Mouse (Mus musculus): ENCODE data around the gene Spaca4.

Spaca4 gene

DNA sequence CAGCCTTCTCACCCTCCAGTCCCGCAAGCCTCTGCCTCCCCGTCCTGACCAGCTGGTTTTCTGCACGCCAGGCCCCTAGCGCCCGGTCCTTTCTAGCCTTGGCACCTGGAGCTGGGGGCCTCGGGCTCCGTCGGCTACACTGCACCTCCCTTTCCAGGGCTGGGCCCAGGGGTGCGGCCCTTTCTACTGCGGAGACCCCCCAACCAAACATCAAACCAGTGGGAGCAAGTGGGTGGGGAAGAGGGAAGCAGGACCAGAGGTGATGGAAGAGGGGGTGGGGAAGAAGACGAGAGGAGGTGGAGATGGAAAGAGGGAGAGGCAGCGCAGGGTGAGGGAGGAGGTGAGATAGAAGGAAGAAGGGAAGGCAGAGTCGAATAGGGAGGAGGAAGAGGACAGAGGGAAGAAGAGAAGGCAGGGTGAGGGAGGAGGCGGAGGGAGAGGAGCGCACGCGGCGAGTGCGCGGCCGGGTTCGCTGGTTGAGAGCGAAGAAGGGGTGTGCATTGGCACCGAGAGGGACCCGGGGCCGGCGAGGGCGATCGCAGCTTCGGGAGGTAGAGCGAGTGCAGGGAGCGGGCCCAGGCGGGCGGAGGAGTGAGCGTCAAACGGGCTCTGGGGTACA is 26.0 kb downstream of the Spaca4 start, which contains the start of gene Car11:
TSS of gene Car11 (plus strand) at position 321 of the 619 bp plus-strand sequence.
- no peak for DNase-seq (ENCODE audit: low spot score)

DNA sequence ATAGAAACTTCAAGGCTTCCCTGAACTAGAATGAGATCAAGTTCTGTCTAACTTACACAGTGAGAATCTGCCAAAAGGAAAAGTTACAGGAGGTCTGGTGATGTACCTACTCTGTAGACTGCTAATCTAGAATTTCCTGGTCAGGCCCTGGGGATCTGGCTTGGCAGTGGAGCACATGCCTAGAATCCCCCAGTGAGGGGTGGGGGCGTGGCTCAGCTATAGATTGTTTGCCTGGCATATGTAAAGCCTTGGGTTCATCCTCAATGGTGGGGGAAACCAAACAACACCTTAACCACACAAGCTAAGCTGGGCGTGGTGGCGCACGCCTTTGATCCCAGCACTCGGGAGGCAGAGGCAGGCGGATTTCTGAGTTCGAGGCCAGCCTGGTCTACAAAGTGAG is 27.7 kb downstream of the Spaca4 start:
- no peak for DNase-seq (ENCODE audit: low spot score)

DNA sequence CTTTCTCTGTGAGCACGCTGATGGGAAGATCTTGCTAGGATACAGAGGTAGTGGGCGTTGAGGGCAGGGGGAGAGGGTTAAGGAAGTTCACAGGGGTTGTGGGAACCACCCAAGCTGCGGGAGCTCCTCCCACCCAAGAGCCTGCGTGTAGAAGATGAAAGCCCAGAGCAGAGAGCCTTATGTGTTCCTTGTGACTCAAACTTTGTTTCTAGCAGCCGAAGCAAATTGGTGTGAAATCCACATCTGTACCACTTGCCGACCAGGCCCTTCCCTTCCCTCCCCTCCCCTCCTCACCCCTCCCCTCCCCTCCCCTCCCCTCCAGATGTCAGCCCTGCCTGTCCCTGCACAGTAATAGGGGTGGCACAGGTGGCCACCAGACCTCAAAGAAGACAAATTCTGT is 30.5 kb downstream of the Spaca4 start:
- no peak for DNase-seq (ENCODE audit: low spot score)

DNA sequence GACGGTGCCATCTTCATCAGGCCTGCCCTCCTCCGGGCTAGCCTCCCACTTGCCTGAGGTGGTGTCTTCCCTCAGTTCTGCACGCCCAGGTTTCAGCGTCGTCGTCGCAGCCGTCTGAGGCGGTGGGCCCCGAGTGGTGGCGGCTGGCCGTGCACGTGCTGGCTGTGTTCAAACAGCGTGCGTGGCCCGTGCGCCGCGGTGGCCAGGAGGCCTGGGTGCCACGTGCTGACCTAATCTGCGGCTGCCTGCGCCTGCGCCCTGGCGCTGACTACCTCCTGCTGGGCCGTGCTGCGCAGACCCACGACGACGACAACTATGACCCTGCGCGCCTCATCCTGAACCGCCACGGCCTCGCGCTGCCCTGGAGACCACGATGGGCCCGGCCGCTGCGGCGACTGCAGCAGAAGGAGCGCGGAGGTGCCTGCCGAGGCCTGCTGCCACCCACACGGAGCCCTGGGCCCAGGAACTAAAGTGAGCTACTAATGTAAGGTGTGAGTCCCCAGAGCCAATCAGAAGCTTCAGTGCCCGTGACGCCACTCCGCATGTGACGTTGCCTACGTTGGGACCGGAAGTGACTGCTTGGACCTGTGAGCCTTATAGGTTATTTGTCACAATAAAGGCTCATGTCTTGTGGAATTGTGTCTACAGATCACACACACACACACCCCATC is 31.6 kb downstream of the Spaca4 start, which contains the start of gene Sec1:
TSS of gene Sec1 (minus strand) at position 482 of the 671 bp plus-strand sequence.
- DNase-seq (ENCODE audit: low spot score), result no peak

DNA sequence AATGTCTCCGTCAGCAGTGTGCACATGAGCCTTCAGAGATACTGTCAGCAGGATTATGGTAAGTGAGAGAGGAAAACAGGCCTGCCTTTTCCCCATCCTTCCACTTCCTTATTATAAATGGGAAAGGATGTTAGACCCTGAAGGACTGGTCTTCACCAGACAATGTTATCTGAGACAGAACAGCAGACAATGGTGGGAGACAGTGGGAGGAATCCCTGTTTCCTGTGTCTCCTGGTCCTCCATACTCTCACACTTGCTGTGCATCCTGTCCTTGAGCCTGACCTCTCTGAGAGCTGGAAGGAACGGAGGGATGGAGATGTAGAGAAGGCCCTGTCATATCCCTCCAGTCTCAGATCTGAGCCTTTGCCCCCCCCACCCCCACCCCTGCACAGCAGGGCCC is 33.2 kb downstream of the Spaca4 start:
- DNase-seq (ENCODE audit: low spot score), result no peak

DNA sequence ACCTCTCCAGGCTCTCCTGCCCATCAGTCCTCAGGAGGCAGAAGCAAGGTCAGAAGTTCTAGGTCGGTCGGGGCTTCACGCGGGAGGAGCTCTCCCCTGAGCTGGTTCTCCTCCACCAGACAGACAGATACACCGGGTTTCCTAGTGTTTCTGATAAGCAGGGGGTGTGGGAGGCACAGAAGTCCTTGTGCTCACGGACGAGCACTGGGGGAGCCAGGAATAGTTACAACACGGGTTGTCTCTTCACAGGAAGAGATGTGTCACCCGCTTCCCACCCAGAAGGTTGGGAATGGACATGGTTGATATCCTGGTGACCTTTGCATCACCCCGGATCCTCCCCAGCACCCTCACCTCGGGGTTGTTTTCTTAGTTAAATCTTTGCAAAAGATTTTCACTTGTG is 35.8 kb downstream of the Spaca4 start:
- no peak for DNase-seq (ENCODE audit: low spot score)

DNA sequence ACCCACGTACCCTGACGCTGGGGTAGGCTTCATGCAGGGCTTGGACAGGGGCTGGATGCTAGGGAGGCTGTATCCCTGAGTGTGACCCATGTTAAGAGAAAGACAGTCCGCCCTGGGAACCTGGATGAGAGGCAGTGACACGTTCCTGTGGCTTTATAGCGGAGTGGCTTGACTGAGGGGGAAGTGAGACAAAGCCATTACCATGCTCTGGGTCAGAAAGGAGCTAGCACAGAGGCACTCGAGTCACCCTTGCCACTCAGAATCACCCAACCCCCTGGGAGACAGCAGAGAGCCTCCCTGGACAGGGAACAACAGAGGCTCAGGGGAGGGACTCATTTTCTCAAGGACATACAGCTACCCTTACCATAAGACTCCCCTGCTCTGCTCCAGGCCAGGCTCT is 36.5 kb downstream of the Spaca4 start:
- no peak for DNase-seq (ENCODE audit: low spot score)

DNA sequence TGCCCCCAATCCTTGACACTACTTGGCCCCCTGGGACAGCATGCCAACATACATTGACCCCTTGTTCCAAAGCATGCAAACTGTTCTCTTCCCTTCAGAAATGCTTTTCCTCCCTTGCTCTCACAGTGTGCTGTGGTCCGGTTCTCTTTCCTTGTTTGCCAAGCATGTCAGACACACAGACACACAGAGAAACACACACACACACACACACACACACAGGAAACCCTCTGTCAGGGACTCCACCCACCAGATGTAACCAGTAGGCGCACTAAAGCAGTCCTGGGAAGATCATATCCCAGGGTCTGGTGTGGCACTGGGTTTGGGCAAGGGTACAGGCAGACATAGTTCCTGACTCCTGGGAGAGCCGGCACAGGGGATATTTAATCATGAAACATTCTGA is 38.8 kb downstream of the Spaca4 start:
- DNase-seq (ENCODE audit: low spot score), result no peak

DNA sequence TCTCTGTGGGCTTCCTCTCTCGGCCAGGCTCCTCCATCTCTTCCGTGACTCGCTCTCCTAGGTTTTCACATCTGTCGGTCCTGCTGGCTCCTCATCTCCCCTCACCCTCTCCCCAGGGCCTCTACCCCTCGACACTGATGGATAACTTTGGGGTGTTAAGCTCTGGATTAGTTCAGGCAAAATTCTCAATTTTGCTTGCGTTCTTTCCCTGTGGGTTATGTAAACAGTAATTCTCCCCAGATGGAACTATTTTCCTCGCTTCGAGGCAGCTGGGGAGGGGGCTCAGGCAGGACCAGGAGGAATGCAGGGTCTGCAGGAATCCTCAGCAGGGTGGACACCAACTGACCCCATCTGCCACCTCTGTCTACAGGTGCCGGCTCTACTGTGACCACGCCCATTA is 39.8 kb downstream of the Spaca4 start:
- DNase-seq (ENCODE audit: low spot score), result no peak

DNA sequence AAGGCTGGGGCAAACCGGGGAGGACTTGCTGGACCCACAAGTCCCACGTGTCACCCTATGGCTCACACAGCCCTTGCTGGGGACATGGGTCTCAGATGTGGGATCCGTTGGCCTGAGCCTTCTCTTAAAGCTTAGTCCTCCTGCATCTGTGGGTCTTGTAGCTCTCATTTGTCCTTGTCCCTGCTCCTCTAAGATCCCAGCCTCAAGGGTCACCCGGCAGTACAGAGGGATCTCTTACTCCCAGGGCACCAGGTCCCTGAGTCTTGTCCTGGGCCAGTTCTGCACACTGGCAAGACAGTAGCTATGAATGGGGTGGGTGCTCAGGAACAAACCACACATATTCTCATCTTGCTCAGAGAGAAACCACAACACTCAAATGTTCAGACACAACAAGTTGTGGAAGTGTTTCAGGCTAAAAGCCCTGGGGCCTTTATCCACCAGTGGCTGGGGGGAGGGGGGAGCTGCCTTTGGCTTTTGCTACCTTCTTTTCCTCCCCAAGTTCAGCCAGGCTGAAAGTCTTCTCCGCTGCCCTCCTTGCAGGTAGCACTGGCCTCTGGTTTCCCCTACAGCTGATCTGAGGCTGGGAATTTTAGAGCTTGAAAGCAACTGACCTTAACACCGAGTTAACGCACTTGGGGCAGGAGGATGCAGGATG is 42.1 kb downstream of the Spaca4 start, which contains the start of gene Ntn5:
TSS of gene Ntn5 (plus strand) at position 627 of the 655 bp plus-strand sequence.
- DNase-seq (ENCODE audit: low spot score), result no peak

DNA sequence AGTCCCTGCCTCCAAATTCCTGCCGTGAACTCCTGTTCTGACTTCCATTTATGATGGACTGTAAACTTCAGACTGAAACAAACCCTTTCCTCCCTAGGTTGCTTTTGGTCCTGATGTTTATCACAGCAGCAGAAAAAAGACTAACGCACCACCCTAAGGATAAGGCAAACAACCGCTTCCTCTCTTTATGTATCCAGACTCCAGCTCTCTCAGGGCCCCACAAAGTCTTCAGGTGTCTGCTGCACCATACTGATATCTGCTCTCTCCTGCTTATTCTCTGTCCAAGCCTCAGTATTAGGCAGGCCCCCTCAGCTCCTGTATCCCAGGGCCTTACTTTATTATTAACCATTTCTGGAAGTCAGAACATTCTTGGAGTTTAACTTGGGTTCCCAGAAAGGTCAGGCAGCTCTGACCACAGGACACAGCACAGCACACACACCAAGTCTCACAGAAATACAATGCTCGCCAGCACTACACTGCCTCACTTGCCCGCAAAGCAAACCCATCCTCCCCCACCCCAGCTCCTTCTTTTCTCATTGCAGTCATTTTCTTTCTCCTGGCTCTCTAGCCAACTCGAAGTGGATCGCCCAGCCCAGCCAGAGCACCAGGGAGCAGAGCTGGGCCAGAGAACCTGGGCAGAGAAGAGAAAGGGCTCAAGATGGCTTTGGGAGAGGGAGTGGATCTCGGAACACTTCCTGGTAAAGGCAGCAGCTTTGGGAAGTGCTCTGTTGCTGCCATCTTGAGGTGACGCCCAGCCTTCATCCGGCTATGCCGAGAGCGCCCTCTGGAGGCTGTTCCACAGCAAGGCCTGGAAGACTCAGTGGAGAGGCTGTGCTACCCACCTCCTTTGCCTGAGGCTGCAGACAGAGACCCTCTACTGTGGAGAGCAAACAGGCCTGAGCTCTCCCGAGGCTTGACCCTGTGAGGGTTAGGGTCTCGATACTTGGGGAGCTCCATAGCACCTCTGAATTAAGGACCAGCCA is 43.2 kb downstream of the Spaca4 start:
- peak; percentile 96 for DNase-seq (ENCODE audit: low spot score)

DNA sequence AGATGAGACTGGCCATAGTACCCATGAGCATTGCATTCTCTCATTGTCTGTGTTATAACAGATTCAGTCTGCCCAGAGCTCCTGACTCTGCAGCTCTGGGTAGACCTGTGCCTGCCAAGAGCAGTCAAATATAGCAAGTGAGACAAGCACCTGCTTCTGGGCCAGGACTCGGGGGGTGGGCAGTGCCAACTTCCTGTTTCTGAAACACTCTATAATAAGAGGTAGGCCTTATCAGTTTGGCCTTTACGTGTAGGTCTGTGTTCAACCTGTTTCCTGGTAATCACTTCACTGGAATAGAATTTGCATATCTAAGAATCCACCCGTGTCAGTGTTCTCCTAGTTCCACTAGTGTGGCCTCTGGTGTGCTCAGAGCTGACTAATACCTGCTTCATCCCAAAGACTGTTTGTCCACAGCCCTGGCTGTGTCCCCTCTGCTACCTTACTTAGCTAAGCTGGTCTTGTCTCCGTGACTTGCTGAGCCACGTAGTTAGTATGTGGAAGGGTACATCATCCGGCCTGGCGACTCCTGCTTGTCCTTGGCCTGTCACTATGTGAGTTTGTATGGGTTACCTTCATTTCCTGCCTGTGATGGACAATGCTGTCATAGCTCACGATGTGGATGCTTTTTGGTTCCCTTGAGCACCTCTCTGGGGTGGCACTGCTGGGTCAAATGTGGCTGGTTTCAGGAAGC is 44.4 kb downstream of the Spaca4 start:
- no peak for DNase-seq (ENCODE audit: low spot score)

DNA sequence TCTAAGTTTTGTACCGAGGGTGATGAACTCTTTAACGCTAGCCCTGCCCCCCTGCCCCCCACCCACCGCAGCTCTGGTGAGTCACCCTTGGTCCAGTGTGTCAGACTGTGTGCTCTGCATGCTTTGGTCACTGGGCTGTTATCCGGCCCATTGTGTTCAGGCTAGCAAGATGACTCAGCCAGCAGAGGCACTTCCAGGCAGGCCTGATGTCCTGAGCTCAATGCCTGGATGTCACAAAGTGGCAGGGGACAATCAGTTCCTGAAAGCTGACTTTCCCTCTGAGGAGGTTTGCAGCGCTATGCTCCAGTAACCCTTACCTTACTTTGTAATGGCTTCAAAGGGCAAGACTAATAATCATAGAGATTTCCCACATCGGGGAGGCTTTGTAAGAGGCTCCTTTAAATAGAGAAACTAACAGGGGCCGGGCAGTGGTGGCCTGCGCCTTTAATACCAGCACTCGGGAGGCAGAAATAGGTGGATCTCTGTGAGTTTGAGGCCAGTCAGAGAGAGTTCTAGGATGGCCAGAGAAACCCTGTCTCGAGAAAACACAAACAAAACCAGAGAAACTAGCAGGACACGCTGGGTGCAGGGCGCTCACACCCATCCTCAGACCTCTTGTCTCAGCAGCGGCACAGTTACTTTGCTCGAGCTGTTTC is 45.5 kb downstream of the Spaca4 start:
- DNase-seq (ENCODE audit: low spot score), result no peak

DNA sequence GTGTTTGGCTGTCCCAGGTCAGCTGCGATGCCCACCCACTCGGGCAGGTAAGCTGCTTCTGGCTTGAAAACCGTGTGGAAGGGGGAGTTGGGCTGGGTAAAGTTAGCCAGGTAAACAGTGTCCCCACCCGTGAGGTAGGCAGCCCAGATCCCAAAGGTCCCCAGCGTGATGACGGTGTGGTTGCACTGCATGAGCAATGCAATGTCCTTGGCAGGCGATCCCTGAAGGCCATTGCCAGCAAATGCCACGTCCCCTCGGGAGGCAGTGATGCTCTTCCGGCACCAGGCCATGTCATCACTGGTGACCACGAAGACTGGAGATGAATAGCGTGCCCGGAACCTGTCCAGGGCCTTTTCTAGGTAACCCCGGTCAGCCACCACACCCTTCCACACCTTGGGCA is 47.1 kb downstream of the Spaca4 start:
- no peak for DNase-seq (ENCODE audit: low spot score)

DNA sequence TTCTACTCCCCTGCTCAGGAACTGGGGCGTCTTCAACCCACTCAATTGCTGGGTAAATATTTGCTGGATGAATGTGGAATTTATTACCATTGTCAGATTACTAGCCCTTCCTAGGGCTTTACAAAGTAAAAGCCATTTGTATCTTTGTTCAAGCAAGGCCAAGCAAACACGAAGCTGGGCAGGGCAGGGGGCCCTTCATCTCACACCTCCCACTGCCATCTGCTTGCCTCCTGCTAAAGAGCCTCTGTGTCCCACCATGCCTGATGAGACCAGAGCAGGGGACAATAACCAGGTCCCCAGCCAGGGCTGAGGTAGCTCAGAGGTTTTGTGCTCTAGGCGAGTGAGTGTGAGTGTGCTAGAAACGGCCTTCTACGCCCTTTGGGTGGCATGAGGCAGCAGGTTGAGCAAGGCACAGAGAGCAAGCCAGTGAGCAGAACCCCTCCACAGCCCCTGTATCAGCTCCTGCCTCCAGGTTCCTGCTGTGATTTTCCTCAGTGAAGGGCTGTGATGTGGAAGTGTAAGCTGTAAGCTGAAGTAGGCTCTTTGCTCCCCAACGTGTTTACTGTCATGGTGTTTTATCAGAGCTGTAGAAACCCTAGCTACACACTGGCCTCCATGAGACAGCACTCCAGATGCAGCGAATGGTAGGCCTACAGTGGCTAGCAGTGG is 47.9 kb downstream of the Spaca4 start:
- DNase-seq (ENCODE audit: low spot score), result no peak
